Mouse (Mus musculus) hindbrain, embryonic 14.5 days (tissue): ENCODE data around the gene Olfr873. TPM values are rescaled to one million over a fixed set of nuclear protein-coding genes. Genes with fewer than 3 reads are reported as not detected.
"Not testable (repeated sequence)": the region's sequence is repeated elsewhere in the genome, so short reads cannot be mapped to it uniquely, and the experiment has no call there.

Source experiments
- ATAC-seq: fragments of 200-750 bp; cut with Nextera tagmentation; 2 replicates; pipeline ENCODE4 v1.8.0; 2017; ENCODE audit warnings: moderate number of reproducible peaks, mild to moderate bottlenecking, moderate TSS enrichment, moderate library complexity; ENCODE audit not compliant: low FRiP score
- DNase-seq: peaks from one replicate; pipeline ENCODE4 v3.0.0-alpha.2; 2015; ENCODE audit warnings: low spot score
- H3K27ac ChIP-seq: fragments of 300-500 bp; sonication (generic); 2 replicates; pipeline ENCODE4 v1.5.1; 2014; ENCODE audit warnings: mild to moderate bottlenecking, moderate library complexity
- H3K27me3 ChIP-seq: fragments of 300-500 bp; sonication (generic); 2 replicates; pipeline ENCODE4 v1.6.1; 2014; ENCODE audit warnings: mild to moderate bottlenecking, low read length, mixed read lengths; ENCODE audit not compliant: control insufficient read depth, insufficient read depth
- H3K36me3 ChIP-seq: fragments of 300-500 bp; sonication (generic); replicated peaks from 2 replicates; pipeline ENCODE4 v1.6.1; 2014; ENCODE audit not compliant: control insufficient read depth, insufficient read depth
- H3K4me1 ChIP-seq: fragments of 300-500 bp; sonication (generic); replicated peaks from 2 replicates; pipeline ENCODE4 v1.6.1; 2014; ENCODE audit warnings: antibody characterized with exemption, low read length, mixed read lengths; ENCODE audit not compliant: control insufficient read depth, insufficient read depth
- H3K4me2 ChIP-seq: fragments of 300-500 bp; sonication (generic); replicated peaks from 2 replicates; pipeline ENCODE4 v1.6.1; 2014; ENCODE audit warnings: mild to moderate bottlenecking, moderate library complexity
- H3K4me3 ChIP-seq: fragments of 300-500 bp; sonication (generic); replicated peaks from 2 replicates; pipeline ENCODE4 v1.5.1; 2014; ENCODE audit warnings: mild to moderate bottlenecking, low read length
- H3K9ac ChIP-seq: fragments of 300-500 bp; sonication (generic); 2 replicates; pipeline ENCODE4 v1.6.1; 2014
- H3K9me3 ChIP-seq: fragments of 300-500 bp; sonication (generic); 2 replicates; pipeline ENCODE4 v1.6.1; 2016; ENCODE audit warnings: low read length; ENCODE audit not compliant: control insufficient read depth
- WGBS: fragments of 180-500 bp; shearing (Covaris S2); extraction: QIAGEN DNeasy Blood & Tissue Kit; methylation state at CpG from one replicate; pipeline ENCODE4 v1.1.7; 2014; 5-methylcytosine and 5-hydroxymethylcytosine counted together
- polyA plus RNA-seq: library from polyadenylated mRNA; unstranded; fragments of >200 nt; fragmentation: Nextera tagmentation; extraction: Ambion mirVana; gene quantifications from 2 replicates; pipeline ENCODE4 v1.2.1, GENCODE M21; 2014

Gene Olfr873
- not detected in 2 replicates for polyA plus RNA-seq

GRCm38 (mm10) chr9:20298232-20298631 is at the start of gene Olfr873:
Gene Olfr873, plus strand, starts transcription at chr9:20298532.
- no peak for ATAC-seq

GRCm38 (mm10) chr9:20282051-20282450 is 16.3 kb upstream of the Olfr873 start, which contains the start of gene Olfr39:
Gene Olfr39, plus strand, starts transcription at chr9:20282351.
- H3K27me3 ChIP-seq: no peaks in the 10 kb centered on the region
- DNase-seq (no peak), ATAC-seq (no peak)
- no peaks in the 10 kb centered on the region for H3K4me1 ChIP-seq
- H3K27ac ChIP-seq: no peak within 1 kb of the TSS
- no peaks in the 10 kb centered on the region for H3K9me3 ChIP-seq
- H3K4me2 ChIP-seq: no peak within 1 kb of the TSS
- H3K4me3 ChIP-seq: no peak within 1 kb of the TSS
- no peak within 1 kb of the TSS for H3K9ac ChIP-seq
- no peaks in the 10 kb centered on the region for H3K36me3 ChIP-seq
- whole genome bisulfite sequencing: 84% methylated on average over 1 of the region's 1 CpGs

More at GRCm38 (mm10) chr9:20298232-20298631, at the start of gene Olfr873:
- 88% methylated on average over 1 of the region's 1 CpGs for WGBS
- no peaks in the 10 kb centered on the region for H3K9me3 ChIP-seq
- no peak for DNase-seq
- no peaks in the 10 kb centered on the region for H3K36me3 ChIP-seq
- no peaks in the 10 kb centered on the region for H3K4me1 ChIP-seq
- no peak within 1 kb of the TSS for H3K27ac ChIP-seq
- H3K4me3 ChIP-seq: no peak within 1 kb of the TSS
- no peak within 1 kb of the TSS for H3K9ac ChIP-seq
- H3K27me3 ChIP-seq: no peaks in the 10 kb centered on the region
- no peak within 1 kb of the TSS for H3K4me2 ChIP-seq

- DNase-seq, H3K27ac ChIP-seq, H3K4me3 ChIP-seq, H3K4me1 ChIP-seq, H3K4me2 ChIP-seq, H3K36me3 ChIP-seq, H3K9ac ChIP-seq, H3K27me3 ChIP-seq, ATAC-seq, H3K9me3 ChIP-seq: not testable (repeated sequence)
- WGBS: 80% methylated on average over 5 of the region's 5 CpGs
Measured at GRCm38 (mm10) chr9:20295562-20295961, 2.8 kb upstream of the Olfr873 start.

GRCm38 (mm10) chr9:20335994-20336393 is 37.7 kb downstream of the Olfr873 start, which contains the start of gene Olfr18:
Gene Olfr18, minus strand, starts transcription at chr9:20336094.
- H3K36me3 ChIP-seq: no peaks in the 10 kb centered on the region
- H3K27me3 ChIP-seq: no peaks in the 10 kb centered on the region
- H3K4me3 ChIP-seq: no peak within 1 kb of the TSS
- H3K4me1 ChIP-seq: no peaks in the 10 kb centered on the region
- no peaks in the 10 kb centered on the region for H3K9me3 ChIP-seq
- ATAC-seq (no peak), DNase-seq (no peak)
- H3K4me2 ChIP-seq: no peak within 1 kb of the TSS
- H3K27ac ChIP-seq: no peak within 1 kb of the TSS
- H3K9ac ChIP-seq: no peak within 1 kb of the TSS

GRCm38 (mm10) chr9:20348501-20348900 is 50.2 kb downstream of the Olfr873 start:
- 90% methylated on average over 4 of the region's 4 CpGs for WGBS
- DNase-seq (no peak), ATAC-seq (no peak)
- H3K4me2 ChIP-seq: no peak overlapping the region
- no peaks in the 10 kb centered on the region for H3K27me3 ChIP-seq
- H3K27ac ChIP-seq: no peak overlapping the region
- H3K9me3 ChIP-seq: peaks cover 23% of the 10 kb centered on the region
- H3K9ac ChIP-seq: no peak overlapping the region
- H3K4me1 ChIP-seq: no peaks in the 10 kb centered on the region
- peaks cover 50% of the 10 kb centered on the region for H3K36me3 ChIP-seq
- no peak overlapping the region for H3K4me3 ChIP-seq

Other genes starting within 250 kb of the Olfr873 start
- gene Olfr867, start 241.0 kb upstream of the Olfr873 start, polyA plus RNA-seq: not detected in 2 replicates
- not detected in 2 replicates for gene Olfr868, start 199.9 kb upstream of the Olfr873 start, polyA plus RNA-seq
- not detected in 2 replicates for gene Olfr869, start 169.5 kb upstream of the Olfr873 start, polyA plus RNA-seq
- not detected in 2 replicates for gene Olfr870, start 124.5 kb upstream of the Olfr873 start, polyA plus RNA-seq
- not detected in 2 replicates for gene Olfr871, start 86.3 kb upstream of the Olfr873 start, polyA plus RNA-seq
- not detected in 2 replicates for gene Olfr872, start 61.4 kb upstream of the Olfr873 start, polyA plus RNA-seq
- not detected in 2 replicates for gene Olfr39, start 16.2 kb upstream of the Olfr873 start, polyA plus RNA-seq
- gene Olfr18, start 37.6 kb downstream of the Olfr873 start, polyA plus RNA-seq: not detected in 2 replicates
- 40.5 and 44.3 TPM in 2 replicates for gene Zfp560, start 86.6 kb downstream of the Olfr873 start, polyA plus RNA-seq
- gene Zfp26, start 161.6 kb downstream of the Olfr873 start, polyA plus RNA-seq: 21.9 and 25.5 TPM in 2 replicates
- gene Zfp426, start 194.2 kb downstream of the Olfr873 start, polyA plus RNA-seq: 37.3 and 39.4 TPM in 2 replicates
- gene Zfp266, start 222.9 kb downstream of the Olfr873 start, polyA plus RNA-seq: 90.6 and 92.2 TPM in 2 replicates